Mouse (Mus musculus) forebrain, embryonic 15.5 days (tissue): ENCODE measurements at regions not wholly inside any gene's neighbourhood (a gene's known extent, or its start where the extent isn't known, plus 50 kb on each side); places are given as distances from the start of the nearest gene placed in this dataset.

ENCODE experiments used
- ATAC-seq: fragments of 200-750 bp; cut with Nextera tagmentation; replicated peaks from 2 replicates; pipeline ENCODE4 v1.8.0; 2017; ENCODE audit warnings: mild to moderate bottlenecking, moderate TSS enrichment, moderate library complexity
- H3K27ac ChIP-seq: fragments of 300-500 bp; sonication (generic); replicated peaks from 2 replicates; pipeline ENCODE4 v1.5.1; 2015; ENCODE audit warnings: mild to moderate bottlenecking, inconsistent platforms
- H3K27me3 ChIP-seq: fragments of 300-500 bp; sonication (generic); 2 replicates; pipeline ENCODE4 v1.6.1; 2015; ENCODE audit warnings: inconsistent platforms
- H3K36me3 ChIP-seq: fragments of 300-500 bp; sonication (generic); 2 replicates; pipeline ENCODE4 v1.6.1; 2015; ENCODE audit warnings: mild to moderate bottlenecking, inconsistent platforms
- H3K4me1 ChIP-seq: fragments of 300-500 bp; sonication (generic); 2 replicates; pipeline ENCODE4 v1.6.1; 2015; ENCODE audit warnings: inconsistent platforms
- H3K4me2 ChIP-seq: fragments of 300-500 bp; sonication (generic); replicated peaks from 2 replicates; pipeline ENCODE4 v1.6.1; 2015; ENCODE audit warnings: mild to moderate bottlenecking, inconsistent platforms
- H3K4me3 ChIP-seq: fragments of 300-500 bp; sonication (generic); 2 replicates; pipeline ENCODE4 v1.5.1; 2015; ENCODE audit warnings: mild to moderate bottlenecking, inconsistent platforms
- H3K9ac ChIP-seq: fragments of 300-500 bp; sonication (generic); replicated peaks from 2 replicates; pipeline ENCODE4 v1.6.1; 2015; ENCODE audit warnings: mild to moderate bottlenecking, inconsistent platforms
- H3K9me3 ChIP-seq: fragments of 300-500 bp; sonication (generic); 2 replicates; pipeline ENCODE4 v1.6.1; 2016; ENCODE audit warnings: inconsistent platforms
- WGBS: fragments of 180-500 bp; shearing (Covaris S2); methylation state at CpG from one replicate; pipeline ENCODE4 v1.1.7; 2015; ENCODE audit warnings: mixed read lengths; 5-methylcytosine and 5-hydroxymethylcytosine counted together

- no peak overlapping the region for H3K9ac ChIP-seq
- no peak overlapping the region for H3K4me3 ChIP-seq
- ATAC-seq: no peak
- H3K27ac ChIP-seq: no peak overlapping the region
- WGBS: 87% methylated on average over 2 of the region's 2 CpGs
- no peaks in the 10 kb centered on the region for H3K36me3 ChIP-seq
- no peaks in the 10 kb centered on the region for H3K27me3 ChIP-seq
- H3K4me2 ChIP-seq: no peak overlapping the region
- no peaks in the 10 kb centered on the region for H3K4me1 ChIP-seq
- no peaks in the 10 kb centered on the region for H3K9me3 ChIP-seq
Observed at GRCm38 (mm10) chr17:47215841-47216240, 152.8 kb upstream of the Mrps10 start.

- Histone ChIP-seq H3K27ac (no peak overlapping the region), H3K9ac (no peak overlapping the region), H3K9me3 (no peaks in the 10 kb centered on the region), H3K4me1 (no peaks in the 10 kb centered on the region), H3K4me2 (no peak overlapping the region), H3K27me3 (no peaks in the 10 kb centered on the region), H3K36me3 (no peaks in the 10 kb centered on the region), H3K4me3 (no peak overlapping the region)
- 95% methylated on average over 8 of the region's 8 CpGs for WGBS
- no peak for ATAC-seq
Observed at GRCm38 (mm10) chr17:47214111-47214510, 154.6 kb upstream of the Mrps10 start.

GRCm38 (mm10) chr17:47210441-47211196, 158.1 kb upstream of the Mrps10 start:
- no peak overlapping the region for H3K9ac ChIP-seq
- H3K36me3 ChIP-seq: no peaks in the 10 kb centered on the region
- H3K9me3 ChIP-seq: no peaks in the 10 kb centered on the region
- WGBS: 78% methylated on average over 22 of the region's 22 CpGs
- no peak overlapping the region for H3K4me2 ChIP-seq
- no peak overlapping the region for H3K27ac ChIP-seq
- H3K4me1 ChIP-seq: no peaks in the 10 kb centered on the region
- ATAC-seq: no peak
- no peak overlapping the region for H3K4me3 ChIP-seq
- H3K27me3 ChIP-seq: no peaks in the 10 kb centered on the region

GRCm38 (mm10) chr17:47208886-47209585, 159.7 kb upstream of the Mrps10 start:
- no peak overlapping the region for H3K27ac ChIP-seq
- no peaks in the 10 kb centered on the region for H3K27me3 ChIP-seq
- no peak overlapping the region for H3K4me3 ChIP-seq
- WGBS: 89% methylated on average over 16 of the region's 16 CpGs
- H3K9me3 ChIP-seq: no peaks in the 10 kb centered on the region
- no peak for ATAC-seq
- H3K9ac ChIP-seq: no peak overlapping the region
- H3K4me1 ChIP-seq: no peaks in the 10 kb centered on the region
- no peaks in the 10 kb centered on the region for H3K36me3 ChIP-seq
- H3K4me2 ChIP-seq: no peak overlapping the region

GRCm38 (mm10) chr17:47207471-47207870, 161.2 kb upstream of the Mrps10 start:
- Histone ChIP-seq H3K9me3 (no peaks in the 10 kb centered on the region), H3K4me2 (no peak overlapping the region), H3K9ac (no peak overlapping the region), H3K27ac (no peak overlapping the region), H3K36me3 (no peaks in the 10 kb centered on the region), H3K27me3 (no peaks in the 10 kb centered on the region), H3K4me1 (no peaks in the 10 kb centered on the region), H3K4me3 (no peak overlapping the region)
- ATAC-seq: no peak
- WGBS: 95% methylated on average over 4 of the region's 4 CpGs

GRCm38 (mm10) chr17:47204470-47205162, 164.1 kb upstream of the Mrps10 start:
- no peak overlapping the region for H3K27ac ChIP-seq
- no peaks in the 10 kb centered on the region for H3K27me3 ChIP-seq
- H3K36me3 ChIP-seq: no peaks in the 10 kb centered on the region
- no peaks in the 10 kb centered on the region for H3K4me1 ChIP-seq
- H3K9me3 ChIP-seq: no peaks in the 10 kb centered on the region
- no peak overlapping the region for H3K4me2 ChIP-seq
- no peak overlapping the region for H3K4me3 ChIP-seq
- no peak overlapping the region for H3K9ac ChIP-seq
- WGBS: 77% methylated on average over 7 of the region's 7 CpGs
- no peak for ATAC-seq

GRCm38 (mm10) chr17:47199206-47199605, 169.5 kb upstream of the Mrps10 start:
- Histone ChIP-seq H3K27ac (peak overlapping the region; percentile 14; the same call in 1 of the 2 replicates), H3K4me2 (0 out of 2 replicates have a peak overlapping the region, but pooled peaks have one; percentile 6), H3K36me3 (no peaks in the 10 kb centered on the region), H3K4me3 (no peak overlapping the region), H3K27me3 (no peaks in the 10 kb centered on the region), H3K4me1 (peaks cover 24% of the 10 kb centered on the region), H3K9me3 (no peaks in the 10 kb centered on the region), H3K9ac (no peak overlapping the region)
- ATAC-seq: peak; percentile 51; the same call in 1 of the 2 replicates
- 33% methylated on average over 10 of the region's 10 CpGs for WGBS

- Histone ChIP-seq H3K9me3 (no peaks in the 10 kb centered on the region), H3K36me3 (no peaks in the 10 kb centered on the region), H3K27me3 (no peaks in the 10 kb centered on the region), H3K4me2 (no peak overlapping the region), H3K4me1 (peaks cover 24% of the 10 kb centered on the region), H3K4me3 (no peak overlapping the region), H3K9ac (no peak overlapping the region), H3K27ac (no peak overlapping the region)
- 43% methylated on average over 7 of the region's 7 CpGs for WGBS
- no peak for ATAC-seq
Observed at GRCm38 (mm10) chr17:47197957-47198356, 170.7 kb upstream of the Mrps10 start.

GRCm38 (mm10) chr17:47196992-47197391, 171.7 kb upstream of the Mrps10 start:
- Histone ChIP-seq H3K27me3 (no peaks in the 10 kb centered on the region), H3K4me3 (no peak overlapping the region), H3K9ac (no peak overlapping the region), H3K27ac (no peak overlapping the region), H3K4me2 (no peak overlapping the region), H3K4me1 (peaks cover 24% of the 10 kb centered on the region), H3K36me3 (no peaks in the 10 kb centered on the region), H3K9me3 (no peaks in the 10 kb centered on the region)
- 56% methylated on average over 6 of the region's 6 CpGs for WGBS
- no peak for ATAC-seq

GRCm38 (mm10) chr17:47195981-47196380, 172.7 kb upstream of the Mrps10 start:
- Histone ChIP-seq H3K4me1 (peaks cover 24% of the 10 kb centered on the region), H3K27ac (no peak overlapping the region), H3K4me2 (no peak overlapping the region), H3K9me3 (no peaks in the 10 kb centered on the region), H3K36me3 (no peaks in the 10 kb centered on the region), H3K9ac (no peak overlapping the region), H3K27me3 (no peaks in the 10 kb centered on the region), H3K4me3 (no peak overlapping the region)
- no peak for ATAC-seq
- 76% methylated on average over 7 of the region's 7 CpGs for WGBS

GRCm38 (mm10) chr17:47194463-47195012, 174.1 kb upstream of the Mrps10 start:
- Histone ChIP-seq H3K4me2 (no peak overlapping the region), H3K9ac (no peak overlapping the region), H3K27me3 (no peaks in the 10 kb centered on the region), H3K27ac (no peak overlapping the region), H3K4me3 (no peak overlapping the region), H3K36me3 (no peaks in the 10 kb centered on the region), H3K4me1 (peaks cover 34% of the 10 kb centered on the region), H3K9me3 (no peaks in the 10 kb centered on the region)
- WGBS: 95% methylated on average over 14 of the region's 14 CpGs
- no peak for ATAC-seq

GRCm38 (mm10) chr17:47191416-47191815, 177.3 kb upstream of the Mrps10 start:
- no peak for ATAC-seq
- whole genome bisulfite sequencing: 94% methylated on average over 3 of the region's 3 CpGs
- H3K4me1 ChIP-seq: peaks cover 10% of the 10 kb centered on the region
- H3K9ac ChIP-seq: no peak overlapping the region
- H3K27me3 ChIP-seq: no peaks in the 10 kb centered on the region
- H3K4me2 ChIP-seq: no peak overlapping the region
- no peak overlapping the region for H3K4me3 ChIP-seq
- no peaks in the 10 kb centered on the region for H3K36me3 ChIP-seq
- no peak overlapping the region for H3K27ac ChIP-seq
- no peaks in the 10 kb centered on the region for H3K9me3 ChIP-seq
